Mouse (Mus musculus) heart, embryonic 16.5 days (tissue): ENCODE data around the gene Grm1. TPM values are rescaled to one million over a fixed set of nuclear protein-coding genes. Genes with fewer than 3 reads are reported as not detected.

ENCODE experiments used
- ATAC-seq: fragments of 200-750 bp; cut with Nextera tagmentation; replicated peaks from 2 replicates; pipeline ENCODE4 v1.8.0; 2017; ENCODE audit warnings: moderate number of reproducible peaks; ENCODE audit not compliant: insufficient read depth, low FRiP score; ENCODE audit errors: extremely low read depth
- H3K27ac ChIP-seq: fragments of 300-500 bp; sonication (generic); 2 replicates; pipeline ENCODE4 v1.5.1; 2014; ENCODE audit warnings: mild to moderate bottlenecking, low read length, control low read depth, moderate library complexity
- H3K27me3 ChIP-seq: fragments of 300-500 bp; sonication (generic); 2 replicates; pipeline ENCODE4 v1.6.1; 2014; ENCODE audit warnings: low read length, mixed read lengths; ENCODE audit not compliant: control insufficient read depth, insufficient read depth
- H3K36me3 ChIP-seq: fragments of 300-500 bp; sonication (generic); 2 replicates; pipeline ENCODE4 v1.6.1; 2014; ENCODE audit not compliant: control insufficient read depth, insufficient read depth
- H3K4me1 ChIP-seq: fragments of 300-500 bp; sonication (generic); 2 replicates; pipeline ENCODE4 v1.6.1; 2014; ENCODE audit warnings: low read length, mixed read lengths; ENCODE audit not compliant: control insufficient read depth, insufficient read depth
- H3K4me2 ChIP-seq: fragments of 300-500 bp; sonication (generic); 2 replicates; pipeline ENCODE4 v1.6.1; 2014; ENCODE audit warnings: low read depth, mild to moderate bottlenecking, control low read depth, low read length
- H3K4me3 ChIP-seq: fragments of 300-500 bp; sonication (generic); 2 replicates; pipeline ENCODE4 v1.5.1; 2014; ENCODE audit warnings: mild to moderate bottlenecking, control low read depth, low read length
- H3K9ac ChIP-seq: fragments of 300-500 bp; sonication (generic); 2 replicates; pipeline ENCODE4 v1.6.1; 2014; ENCODE audit warnings: low read length, control low read depth
- H3K9me3 ChIP-seq: fragments of 300-500 bp; sonication (generic); replicated peaks from 2 replicates; pipeline ENCODE4 v1.6.1; 2016; ENCODE audit warnings: low read length; ENCODE audit not compliant: control insufficient read depth
- WGBS: fragments of 180-500 bp; shearing (Covaris S2); extraction: QIAGEN DNeasy Blood & Tissue Kit; methylation state at CpG from one replicate; pipeline ENCODE4 v1.1.7; 2014; 5-methylcytosine and 5-hydroxymethylcytosine counted together
- polyA plus RNA-seq: library from polyadenylated mRNA; unstranded; fragments of >200 nt; fragmentation: Nextera tagmentation; extraction: Ambion mirVana; gene quantifications from 2 replicates; pipeline ENCODE4 v1.2.1, GENCODE M21; 2015

Grm1 gene
- polyA plus RNA-seq, 1 experiment from 2014 or later = 0.08 TPM

DNA sequence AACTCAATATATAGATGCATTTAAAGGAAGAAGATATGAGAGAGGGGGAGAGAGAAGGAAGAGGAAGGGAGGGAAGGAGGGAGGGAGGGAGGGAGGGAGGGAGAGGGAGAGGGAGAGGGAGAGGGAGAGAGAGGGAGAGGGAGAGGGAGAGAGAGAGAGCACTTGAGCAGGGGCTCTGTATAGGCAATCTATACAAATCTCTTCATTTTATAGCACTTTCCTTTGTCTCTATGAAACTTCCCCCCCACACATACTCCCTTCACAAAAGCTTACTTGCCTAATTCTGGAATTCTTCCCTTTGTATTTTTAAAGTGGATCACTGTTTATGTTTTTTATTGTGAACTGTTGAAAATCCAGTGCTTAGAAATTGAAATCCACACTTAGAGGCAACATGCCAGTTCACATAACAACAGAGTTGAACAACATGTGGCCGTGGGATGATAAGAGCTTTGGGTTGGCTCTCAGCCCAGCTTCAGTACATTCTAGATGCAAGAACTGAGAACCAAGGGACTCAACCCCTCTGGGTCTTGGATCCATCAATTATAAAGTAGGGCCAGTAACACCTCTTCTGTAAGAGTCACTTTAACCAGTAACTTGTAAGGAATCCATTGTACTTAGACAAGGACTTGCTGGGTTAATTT lies 345.0 kb downstream of the Grm1 start:
- Histone ChIP-seq H3K9ac (no peak overlapping the region), H3K27ac (no peak overlapping the region), H3K4me1 (no peaks in the 10 kb centered on the region), H3K27me3 (no peaks in the 10 kb centered on the region), H3K9me3 (no peaks in the 10 kb centered on the region), H3K4me3 (no peak overlapping the region), H3K36me3 (no peaks in the 10 kb centered on the region), H3K4me2 (no peak overlapping the region)
- peak; percentile 58; the same call in 1 of the 2 replicates for ATAC-seq
- 6% methylated on average over 1 of the region's 1 CpGs for WGBS

GRCm38 (mm10) chr10:10734561-10734960 lies 347.6 kb downstream of the Grm1 start:
- Histone ChIP-seq H3K4me1 (no peaks in the 10 kb centered on the region), H3K27me3 (no peaks in the 10 kb centered on the region), H3K4me2 (no peak overlapping the region), H3K36me3 (no peaks in the 10 kb centered on the region), H3K9me3 (no peaks in the 10 kb centered on the region), H3K9ac (no peak overlapping the region), H3K4me3 (no peak overlapping the region), H3K27ac (no peak overlapping the region)
- 59% methylated on average over 5 of the region's 5 CpGs for WGBS
- no peak for ATAC-seq

DNA sequence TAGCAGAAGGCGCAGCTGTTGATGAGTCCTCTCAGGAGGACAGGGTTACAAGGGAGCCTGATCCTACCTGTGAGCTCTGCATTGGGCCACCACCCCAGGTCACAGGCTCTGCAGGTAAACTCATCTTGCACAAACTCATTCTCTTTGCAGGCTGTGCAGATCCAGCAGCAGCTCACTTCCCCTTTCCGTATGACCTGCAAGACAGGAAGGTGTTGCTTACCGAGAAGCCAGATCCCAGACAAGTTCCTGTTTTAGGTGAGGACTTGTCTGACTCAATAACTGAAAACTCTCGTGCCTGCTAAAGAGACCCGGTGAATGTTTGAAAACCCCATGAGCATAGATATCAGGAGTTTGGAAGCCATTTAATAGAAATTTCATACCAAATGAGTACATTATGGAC lies 349.1 kb downstream of the Grm1 start:
- H3K9ac ChIP-seq = no peak overlapping the region
- no peaks in the 10 kb centered on the region for H3K36me3 ChIP-seq
- H3K27ac ChIP-seq = no peak overlapping the region
- H3K4me2 ChIP-seq = no peak overlapping the region
- 74% methylated on average over 5 of the region's 5 CpGs for WGBS
- H3K4me1 ChIP-seq = no peaks in the 10 kb centered on the region
- H3K27me3 ChIP-seq = no peaks in the 10 kb centered on the region
- no peaks in the 10 kb centered on the region for H3K9me3 ChIP-seq
- no peak overlapping the region for H3K4me3 ChIP-seq
- ATAC-seq = no peak

DNA sequence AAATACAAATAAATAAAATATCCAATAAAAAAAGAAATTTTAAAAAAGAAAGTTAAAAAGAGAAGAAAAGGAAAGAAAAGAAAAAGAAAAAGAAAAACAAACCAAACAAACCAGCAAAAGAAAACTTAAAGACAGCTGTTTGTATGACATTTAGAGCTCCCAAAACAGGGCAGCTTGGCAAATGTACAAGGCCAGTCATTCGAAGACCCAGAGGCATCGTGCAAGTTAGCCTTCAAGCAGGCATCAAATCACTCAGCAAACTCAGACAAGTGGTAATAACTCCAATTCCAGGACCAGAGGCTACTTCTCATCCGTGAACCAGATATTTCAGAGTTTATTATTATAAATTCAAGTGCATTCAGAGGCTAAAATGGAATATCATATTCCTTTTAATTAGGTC lies 355.7 kb downstream of the Grm1 start:
- 80% methylated on average over 3 of the region's 3 CpGs for WGBS
- no peaks in the 10 kb centered on the region for H3K36me3 ChIP-seq

DNA sequence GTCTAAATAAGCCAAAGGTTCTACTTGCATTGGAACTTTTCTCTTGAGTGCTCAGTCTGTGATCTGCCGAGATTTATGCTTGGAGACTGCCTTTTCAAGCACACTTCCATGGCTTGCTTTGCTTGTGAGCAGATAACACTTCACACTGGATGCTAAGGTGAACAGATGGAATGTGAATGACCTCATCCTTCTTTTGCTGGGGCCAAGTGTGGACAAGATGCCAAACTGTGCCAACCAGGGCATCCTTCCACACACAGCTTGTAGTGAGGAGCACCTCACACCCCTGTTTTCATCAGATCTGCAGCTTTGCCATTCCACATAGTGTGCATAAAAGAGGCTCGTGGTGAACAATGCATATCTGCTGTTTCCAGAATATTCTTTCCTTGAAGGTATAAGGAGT lies 371.3 kb downstream of the Grm1 start:
- ATAC-seq = no peak
- no peaks in the 10 kb centered on the region for H3K36me3 ChIP-seq
- H3K27ac ChIP-seq = no peak overlapping the region
- no peak overlapping the region for H3K9ac ChIP-seq
- no peaks in the 10 kb centered on the region for H3K27me3 ChIP-seq
- H3K4me3 ChIP-seq = no peak overlapping the region
- WGBS = 51% methylated on average over 2 of the region's 2 CpGs
- H3K9me3 ChIP-seq = no peaks in the 10 kb centered on the region
- no peak overlapping the region for H3K4me2 ChIP-seq
- no peaks in the 10 kb centered on the region for H3K4me1 ChIP-seq

More for the DNA sequence above, 355.7 kb downstream of the Grm1 start:
- Histone ChIP-seq H3K27me3 (no peaks in the 10 kb centered on the region), H3K4me3 (no peak overlapping the region), H3K9ac (no peak overlapping the region), H3K27ac (no peak overlapping the region), H3K4me2 (no peak overlapping the region), H3K4me1 (no peaks in the 10 kb centered on the region), H3K9me3 (no peaks in the 10 kb centered on the region)
- no peak for ATAC-seq

DNA sequence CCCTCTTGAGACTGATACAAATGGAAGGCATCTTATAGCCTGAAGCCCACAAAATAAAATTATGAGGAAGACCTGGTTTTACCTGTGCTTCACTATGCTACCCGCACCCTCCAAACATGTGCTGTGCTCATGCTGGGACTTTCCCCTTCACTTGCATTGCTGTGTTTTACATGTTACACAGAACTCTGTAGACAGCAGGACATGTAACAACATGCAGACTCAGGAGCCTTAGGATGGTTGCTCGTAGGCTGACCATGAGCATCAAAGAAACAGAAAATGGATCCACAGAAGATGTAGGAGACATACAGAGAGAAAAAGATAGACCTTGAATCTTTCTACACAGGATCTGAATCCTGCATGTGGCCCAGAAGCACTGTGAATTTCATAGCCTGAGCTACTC lies 371.8 kb downstream of the Grm1 start:
- no peak for ATAC-seq
- no peak overlapping the region for H3K9ac ChIP-seq
- H3K4me2 ChIP-seq = no peak overlapping the region
- no peaks in the 10 kb centered on the region for H3K36me3 ChIP-seq
- H3K9me3 ChIP-seq = no peaks in the 10 kb centered on the region
- WGBS = 81% methylated on average over 2 of the region's 2 CpGs
- no peaks in the 10 kb centered on the region for H3K4me1 ChIP-seq
- no peak overlapping the region for H3K27ac ChIP-seq
- no peaks in the 10 kb centered on the region for H3K27me3 ChIP-seq
- no peak overlapping the region for H3K4me3 ChIP-seq

DNA sequence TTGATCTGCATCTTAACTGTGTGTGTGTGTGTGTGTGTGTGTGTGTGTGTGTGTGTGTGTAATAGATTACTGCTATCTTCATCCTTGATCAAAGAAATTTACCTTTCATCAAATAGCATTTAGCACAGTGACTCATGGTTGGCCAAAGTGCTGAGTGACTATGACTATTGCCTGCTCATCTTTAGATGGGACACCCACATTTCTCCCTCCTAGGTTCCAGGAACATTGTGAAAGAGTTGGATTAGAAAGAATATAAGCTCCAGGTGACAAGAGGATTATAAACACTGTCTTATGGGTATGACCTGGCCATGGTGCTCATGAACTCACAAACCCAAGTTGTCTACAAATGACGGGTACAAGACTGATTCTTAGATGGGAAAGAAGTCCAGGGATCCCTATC lies 374.1 kb downstream of the Grm1 start:
- H3K9me3 ChIP-seq = no peaks in the 10 kb centered on the region
- 65% methylated on average over 1 of the region's 1 CpGs for WGBS
- H3K4me1 ChIP-seq = no peaks in the 10 kb centered on the region
- H3K27ac ChIP-seq = no peak overlapping the region
- H3K4me3 ChIP-seq = no peak overlapping the region
- no peak for ATAC-seq
- H3K27me3 ChIP-seq = no peaks in the 10 kb centered on the region
- H3K4me2 ChIP-seq = no peak overlapping the region
- H3K36me3 ChIP-seq = no peaks in the 10 kb centered on the region
- no peak overlapping the region for H3K9ac ChIP-seq

- Histone ChIP-seq H3K9ac (no peak overlapping the region), H3K4me1 (no peaks in the 10 kb centered on the region), H3K27ac (no peak overlapping the region), H3K9me3 (no peaks in the 10 kb centered on the region), H3K4me2 (no peak overlapping the region), H3K4me3 (no peak overlapping the region), H3K36me3 (no peaks in the 10 kb centered on the region), H3K27me3 (no peaks in the 10 kb centered on the region)
- ATAC-seq = no peak
- 78% methylated on average over 1 of the region's 1 CpGs for WGBS
Observed at GRCm38 (mm10) chr10:10701326-10701725, 380.8 kb downstream of the Grm1 start.

DNA sequence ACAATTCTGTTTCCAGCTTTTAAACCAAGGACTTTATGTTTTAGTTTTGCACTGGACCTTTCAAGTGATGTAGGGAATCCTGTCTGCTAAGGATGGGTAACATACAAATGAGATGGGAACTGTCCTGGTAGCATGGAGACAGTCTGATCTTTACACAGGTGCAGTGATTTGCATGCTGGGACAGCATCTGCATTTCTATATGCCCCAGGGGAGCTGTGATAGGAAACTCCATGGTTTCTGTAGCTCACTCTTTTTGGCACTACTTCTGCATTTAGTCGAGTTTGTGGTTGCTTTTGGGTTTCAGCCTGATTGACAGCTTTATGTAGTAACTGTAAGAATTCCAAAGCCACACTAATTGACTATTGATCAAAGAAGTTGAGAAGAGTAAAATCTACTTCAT lies 381.3 kb downstream of the Grm1 start:
- H3K9ac ChIP-seq = no peak overlapping the region
- no peak overlapping the region for H3K4me2 ChIP-seq
- H3K4me1 ChIP-seq = no peaks in the 10 kb centered on the region
- no peaks in the 10 kb centered on the region for H3K27me3 ChIP-seq
- no peaks in the 10 kb centered on the region for H3K36me3 ChIP-seq
- no peak overlapping the region for H3K4me3 ChIP-seq
- 30% methylated on average over 1 of the region's 1 CpGs for WGBS
- H3K9me3 ChIP-seq = no peaks in the 10 kb centered on the region
- no peak for ATAC-seq
- no peak overlapping the region for H3K27ac ChIP-seq
